Mouse (Mus musculus) heart, embryonic 13.5 days (tissue): ENCODE data around the gene Gm49369. TPM values are rescaled to one million over a fixed set of nuclear protein-coding genes. Genes with fewer than 3 reads are reported as not detected.
A peak's percentile ranks its signal among the peaks of the same experiment; 100 is the strongest.

ENCODE experiments used
- ATAC-seq: fragments of 200-750 bp; cut with Nextera tagmentation; 2 replicates; pipeline ENCODE4 v1.8.0; 2017; ENCODE audit warnings: moderate TSS enrichment; ENCODE audit not compliant: insufficient number of reproducible peaks, low FRiP score, low TSS enrichment; ENCODE audit errors: extremely low read depth
- H3K27ac ChIP-seq: fragments of 300-500 bp; sonication (generic); replicated peaks from 2 replicates; pipeline ENCODE4 v1.5.1; 2015; ENCODE audit warnings: moderate library complexity, mild to moderate bottlenecking, inconsistent platforms
- H3K27me3 ChIP-seq: fragments of 300-500 bp; sonication (generic); replicated peaks from 2 replicates; pipeline ENCODE4 v1.6.1; 2015; ENCODE audit warnings: mild to moderate bottlenecking, inconsistent platforms
- H3K36me3 ChIP-seq: fragments of 300-500 bp; sonication (generic); 2 replicates; pipeline ENCODE4 v1.6.1; 2015; ENCODE audit warnings: mild to moderate bottlenecking, inconsistent platforms
- H3K4me1 ChIP-seq: fragments of 300-500 bp; sonication (generic); 2 replicates; pipeline ENCODE4 v1.6.1; 2015; ENCODE audit warnings: inconsistent platforms
- H3K4me2 ChIP-seq: fragments of 300-500 bp; sonication (generic); 2 replicates; pipeline ENCODE4 v1.6.1; 2015; ENCODE audit warnings: inconsistent platforms, mild to moderate bottlenecking, moderate library complexity
- H3K4me3 ChIP-seq: fragments of 300-500 bp; sonication (generic); 2 replicates; pipeline ENCODE4 v1.5.1; 2015; ENCODE audit warnings: moderate library complexity, mild to moderate bottlenecking, inconsistent platforms
- H3K9ac ChIP-seq: fragments of 300-500 bp; sonication (generic); 2 replicates; pipeline ENCODE4 v1.6.1; 2015; ENCODE audit warnings: inconsistent platforms, mild to moderate bottlenecking, moderate library complexity
- H3K9me3 ChIP-seq: fragments of 300-500 bp; sonication (generic); 2 replicates; pipeline ENCODE4 v1.6.1; 2016; ENCODE audit warnings: inconsistent platforms
- WGBS: fragments of 180-500 bp; shearing (Covaris S2); methylation state at CpG from one replicate; pipeline ENCODE4 v1.1.7; 2015; ENCODE audit warnings: mixed read lengths; 5-methylcytosine and 5-hydroxymethylcytosine counted together
- polyA plus RNA-seq: library from polyadenylated mRNA; unstranded; fragments of >200 nt; fragmentation: Nextera tagmentation; extraction: Ambion mirVana; gene quantifications from 2 replicates; pipeline ENCODE4 v1.2.1, GENCODE M21; 2015

The Gm49369 gene
- polyA plus RNA-seq, 1 experiment from 2014 or later, result not detected

- Histone ChIP-seq H3K4me3 (peak overlapping the region; percentile 94), H3K27ac (0 out of 2 replicates have a peak overlapping the region, but pooled peaks have one; percentile 3), H3K9me3 (no peaks in the 10 kb centered on the region), H3K27me3 (no peaks in the 10 kb centered on the region), H3K36me3 (peaks cover 63% of the 10 kb centered on the region), H3K4me2 (peak overlapping the region; percentile 97), H3K4me1 (peaks cover 31% of the 10 kb centered on the region), H3K9ac (peak overlapping the region; percentile 96; the same call in 1 of the 2 replicates)
- 79% methylated on average over 10 of the region's 10 CpGs for WGBS
- no peak for ATAC-seq
Observed at GRCm38 (mm10) chr7:142384306-142384705, 1.8 kb upstream of the Gm49369 start.

DNA sequence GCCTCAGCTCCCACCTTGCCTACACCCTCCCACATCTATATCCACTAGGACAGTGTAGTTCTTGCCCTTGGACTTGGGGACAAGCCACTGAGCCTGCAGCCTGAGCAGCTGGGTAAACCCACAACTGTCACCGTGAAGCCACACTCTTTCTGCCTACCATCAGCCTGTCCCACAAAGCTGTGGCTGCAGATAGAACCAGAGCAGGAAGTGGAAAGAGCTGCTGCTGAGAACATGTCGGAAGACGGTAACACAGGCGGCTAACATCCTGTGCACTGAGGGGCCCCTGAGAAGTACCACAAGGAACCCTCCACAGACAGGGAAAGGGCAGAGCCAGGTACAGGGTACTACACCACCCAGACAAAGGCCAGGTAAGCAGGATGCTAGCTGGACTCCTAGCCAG, 1.3 kb downstream of the Gm49369 start:
- Histone ChIP-seq H3K36me3 (peaks cover 94% of the 10 kb centered on the region), H3K4me2 (peak overlapping the region; percentile 28), H3K27ac (no peak overlapping the region), H3K4me3 (peak overlapping the region; percentile 18; the same call in 1 of the 2 replicates), H3K9ac (no peak overlapping the region), H3K27me3 (no peaks in the 10 kb centered on the region), H3K9me3 (no peaks in the 10 kb centered on the region), H3K4me1 (peaks cover 26% of the 10 kb centered on the region)
- ATAC-seq, result no peak
- WGBS, result 77% methylated on average over 4 of the region's 4 CpGs

- Histone ChIP-seq H3K36me3 (peaks cover 96% of the 10 kb centered on the region), H3K4me2 (peak overlapping the region; percentile 28), H3K4me3 (0 out of 2 replicates have a peak overlapping the region, but pooled peaks have one; percentile 3), H3K9me3 (no peaks in the 10 kb centered on the region), H3K27me3 (no peaks in the 10 kb centered on the region), H3K4me1 (peaks cover 24% of the 10 kb centered on the region), H3K9ac (peak overlapping the region; percentile 44; the same call in 1 of the 2 replicates), H3K27ac (no peak overlapping the region)
- no peak for ATAC-seq
- WGBS, result 48% methylated on average over 6 of the region's 6 CpGs
Observed at GRCm38 (mm10) chr7:142379186-142379585, 3.3 kb downstream of the Gm49369 start.

DNA sequence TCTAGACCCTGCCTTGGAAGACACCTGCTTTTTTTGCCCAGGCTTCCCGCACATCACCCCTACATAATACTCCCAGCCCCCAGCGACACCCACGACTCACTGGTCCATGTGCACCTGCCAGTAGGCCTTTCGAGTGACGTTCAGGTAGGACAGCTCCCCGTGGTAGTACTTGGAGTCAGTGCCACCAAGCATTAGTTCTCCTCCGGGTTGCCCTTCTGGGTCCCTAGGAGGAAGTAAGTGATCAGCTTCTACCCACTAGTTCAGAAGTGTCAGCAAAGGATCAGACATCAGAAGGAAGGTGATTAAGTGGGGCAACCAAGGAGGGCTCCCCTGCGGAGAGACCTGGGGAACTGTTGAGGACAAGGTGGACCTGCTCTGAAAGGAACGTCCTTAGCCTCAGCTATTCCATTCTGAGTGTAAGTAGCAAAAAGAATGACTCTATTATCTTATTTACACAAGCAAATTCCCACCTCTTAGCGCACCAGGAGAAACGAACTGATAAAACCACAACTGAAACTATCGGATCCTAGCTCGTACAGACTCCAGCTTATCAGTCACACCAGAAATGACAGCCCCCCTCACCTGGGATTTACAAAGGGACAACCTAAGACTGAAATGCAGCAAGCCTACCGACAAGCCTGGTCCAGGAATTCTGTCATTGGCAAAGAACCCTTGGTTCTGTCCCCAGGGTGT, 5.1 kb downstream of the Gm49369 start:
- Histone ChIP-seq H3K9ac (no peak overlapping the region), H3K4me2 (peak overlapping the region; percentile 28), H3K9me3 (no peaks in the 10 kb centered on the region), H3K27me3 (peaks cover 9% of the 10 kb centered on the region), H3K36me3 (peaks cover 78% of the 10 kb centered on the region), H3K4me1 (peaks cover 40% of the 10 kb centered on the region), H3K27ac (no peak overlapping the region), H3K4me3 (peak overlapping the region; percentile 3; the same call in 1 of the 2 replicates)
- ATAC-seq, result no peak
- 72% methylated on average over 14 of the region's 14 CpGs for WGBS

DNA sequence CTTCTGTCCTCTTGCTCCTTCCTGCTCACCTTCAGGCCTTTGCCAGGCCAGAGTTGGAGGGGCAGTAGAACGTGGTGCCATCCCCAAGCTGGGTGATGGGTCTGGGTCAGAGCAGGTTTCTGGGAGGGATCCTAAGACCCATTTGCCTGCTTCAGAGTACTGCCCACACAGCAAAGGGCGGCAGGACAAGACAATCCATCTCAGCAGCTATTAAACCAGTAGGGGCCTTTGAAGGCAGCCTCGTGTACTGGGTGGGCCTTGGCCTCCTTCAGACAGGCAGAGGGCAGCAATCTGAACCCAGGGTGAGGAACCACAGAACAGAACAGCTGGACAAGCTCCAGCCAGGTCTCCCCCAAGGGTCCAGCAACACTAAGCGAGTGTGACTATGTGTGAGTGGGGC, 6.4 kb downstream of the Gm49369 start:
- Histone ChIP-seq H3K27me3 (peaks cover 20% of the 10 kb centered on the region), H3K9ac (peak overlapping the region; percentile 47; the same call in 1 of the 2 replicates), H3K4me3 (no peak overlapping the region), H3K4me2 (no peak overlapping the region), H3K27ac (no peak overlapping the region), H3K36me3 (peaks cover 65% of the 10 kb centered on the region), H3K4me1 (peaks cover 53% of the 10 kb centered on the region), H3K9me3 (no peaks in the 10 kb centered on the region)
- ATAC-seq, result no peak
- WGBS, result 78% methylated on average over 4 of the region's 4 CpGs

GRCm38 (mm10) chr7:142375261-142375724, 7.2 kb downstream of the Gm49369 start:
- Histone ChIP-seq H3K4me3 (no peak overlapping the region), H3K9ac (peak overlapping the region; percentile 24), H3K4me1 (peaks cover 56% of the 10 kb centered on the region), H3K36me3 (peaks cover 57% of the 10 kb centered on the region), H3K27ac (no peak overlapping the region; the same call in 1 of the 2 replicates), H3K9me3 (no peaks in the 10 kb centered on the region), H3K4me2 (no peak overlapping the region), H3K27me3 (peaks cover 28% of the 10 kb centered on the region)
- WGBS, result 66% methylated on average over 6 of the region's 6 CpGs
- no peak for ATAC-seq

DNA sequence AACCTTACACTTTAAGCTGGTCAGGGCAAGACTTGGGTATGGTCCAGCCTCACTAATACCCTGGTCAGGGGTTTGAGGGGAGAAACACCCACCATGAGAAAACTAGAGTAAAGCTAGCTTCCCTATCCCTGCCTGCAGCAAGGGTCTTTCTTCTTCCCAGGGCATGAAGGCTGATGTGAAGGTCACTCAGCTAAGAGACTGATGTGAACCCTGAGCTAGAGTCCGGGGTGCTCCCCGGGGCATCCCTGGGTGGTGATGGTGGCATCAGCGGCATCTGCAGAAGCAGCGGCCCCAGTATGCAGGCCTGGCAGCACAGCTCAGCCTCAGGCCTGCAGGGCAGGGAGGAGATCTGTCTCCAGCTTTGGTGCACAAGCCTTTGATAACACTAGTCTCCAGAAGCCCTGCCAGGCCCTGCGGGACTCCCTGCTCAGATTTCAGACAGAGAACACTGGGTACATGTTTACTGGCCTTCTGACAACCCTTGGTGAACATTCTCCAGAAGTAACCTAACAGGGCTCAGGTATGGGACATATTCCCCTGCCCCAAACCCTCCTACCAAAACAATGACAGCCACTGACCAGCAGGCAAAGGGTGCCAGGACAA, 8.0 kb downstream of the Gm49369 start:
- no peak overlapping the region for H3K4me3 ChIP-seq
- H3K27ac ChIP-seq, result 0 out of 2 replicates have a peak overlapping the region, but pooled peaks have one; percentile 5
- no peaks in the 10 kb centered on the region for H3K9me3 ChIP-seq
- H3K4me1 ChIP-seq, result peaks cover 59% of the 10 kb centered on the region
- H3K36me3 ChIP-seq, result peaks cover 49% of the 10 kb centered on the region
- no peak for ATAC-seq
- peaks cover 36% of the 10 kb centered on the region for H3K27me3 ChIP-seq
- no peak overlapping the region for H3K4me2 ChIP-seq
- WGBS, result 63% methylated on average over 5 of the region's 5 CpGs
- H3K9ac ChIP-seq, result peak overlapping the region; percentile 37; the same call in 1 of the 2 replicates

DNA sequence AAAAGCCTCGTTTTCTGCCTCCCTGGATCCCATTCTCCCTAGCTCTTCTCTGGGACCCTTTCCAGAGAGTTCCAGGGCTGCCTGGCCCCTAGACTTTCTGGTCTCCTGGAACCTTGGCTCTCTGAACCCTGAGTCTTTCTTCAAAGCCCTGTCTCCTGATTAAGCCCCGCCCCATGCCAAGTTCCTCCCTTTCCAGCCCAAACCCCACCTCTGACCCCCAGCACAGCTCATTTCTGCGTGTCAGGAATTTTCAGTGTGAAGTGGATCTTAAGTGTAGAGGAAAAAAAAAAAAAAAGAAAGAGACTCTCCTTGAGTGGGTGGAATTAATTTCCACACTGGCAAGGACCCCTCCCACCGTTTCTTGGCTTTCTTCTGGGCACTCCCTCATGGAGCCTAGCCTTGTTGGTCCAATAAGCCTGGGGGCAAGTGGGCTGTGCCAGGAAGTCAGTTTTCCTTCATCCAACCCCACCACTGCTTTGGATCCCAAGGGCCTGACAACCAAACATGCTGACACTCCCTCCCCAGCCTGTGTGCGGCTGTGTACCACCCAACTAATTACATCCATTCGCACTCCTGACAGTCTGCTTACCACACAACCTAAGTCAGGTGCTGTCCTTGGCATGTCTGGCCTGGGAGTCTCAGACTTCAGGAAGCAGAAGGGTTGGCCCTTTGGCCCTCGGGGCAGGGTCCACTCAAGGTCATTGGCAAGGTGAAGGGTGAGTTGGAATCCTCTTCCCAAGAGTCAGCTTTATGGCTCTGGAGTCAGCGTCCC, 8.6 kb downstream of the Gm49369 start, which contains the start of gene Ifitm10:
Gene Ifitm10, minus strand, starts transcription at position 113 of the 772 bp plus-strand sequence.
- Histone ChIP-seq H3K9ac (peak within 1 kb of the TSS; percentile 81), H3K27ac (0 out of 2 replicates have a peak within 1 kb of the TSS, but pooled peaks have one; percentile 5), H3K4me3 (peak within 1 kb of the TSS; percentile 64), H3K36me3 (peaks cover 42% of the 10 kb centered on the region), H3K4me2 (peak within 1 kb of the TSS; percentile 97), H3K27me3 (peaks cover 38% of the 10 kb centered on the region), H3K9me3 (no peaks in the 10 kb centered on the region), H3K4me1 (peaks cover 54% of the 10 kb centered on the region)
- WGBS, result 70% methylated on average over 8 of the region's 8 CpGs
- ATAC-seq, result no peak

GRCm38 (mm10) chr7:142373039-142373438, 9.4 kb downstream of the Gm49369 start:
- peaks cover 35% of the 10 kb centered on the region for H3K36me3 ChIP-seq
- WGBS, result 86% methylated on average over 5 of the region's 5 CpGs
- peak overlapping the region; percentile 97; the same call in 1 of the 2 replicates for H3K4me2 ChIP-seq

DNA sequence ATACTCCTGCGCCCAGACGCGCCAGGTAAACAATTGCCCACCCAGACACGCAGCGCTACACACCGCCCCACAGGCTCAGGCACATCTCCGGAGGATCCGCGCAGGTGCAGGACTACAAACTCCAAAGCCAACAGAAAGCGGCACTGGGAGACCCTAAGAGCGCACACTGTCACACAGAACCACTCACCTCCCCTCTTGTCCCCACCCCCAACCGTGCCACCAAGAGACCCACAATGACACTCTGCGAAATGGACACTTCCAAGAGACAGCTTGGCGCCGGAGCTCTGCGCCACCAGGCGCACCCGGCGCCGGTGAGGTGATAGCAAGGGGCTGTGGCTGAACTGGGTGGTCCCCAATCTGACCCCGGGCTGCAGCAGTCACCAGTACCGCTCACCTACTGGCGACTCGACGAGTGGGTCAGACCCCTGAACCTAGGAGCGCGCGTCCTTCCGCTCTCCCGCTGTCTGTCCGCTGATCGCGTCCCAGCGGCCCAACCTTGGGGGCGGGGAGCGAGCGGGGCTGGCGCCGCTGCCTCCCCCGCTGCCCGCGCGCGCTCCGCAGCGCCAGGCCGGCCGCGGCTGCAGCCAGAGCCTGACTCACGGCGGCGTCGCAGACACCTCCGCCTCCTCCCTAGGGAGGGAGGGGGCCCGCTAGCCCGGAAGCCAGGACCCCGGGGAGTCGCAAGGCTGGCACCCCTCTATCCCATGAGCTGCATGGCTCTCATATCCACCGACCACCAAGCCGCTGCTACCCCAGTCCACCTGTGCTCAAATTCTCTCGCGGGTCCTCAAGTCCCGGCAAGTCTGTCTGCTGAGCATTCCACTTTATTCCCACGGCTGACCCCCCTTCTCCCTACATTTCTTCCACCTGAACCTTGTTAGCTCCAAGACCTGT, 10.5 kb downstream of the Gm49369 start:
- 0 out of 2 replicates have a peak overlapping the region, but pooled peaks have one; percentile 2 for H3K27ac ChIP-seq
- WGBS, result under 1% methylated on average over 63 of the region's 64 CpGs
- no peaks in the 10 kb centered on the region for H3K9me3 ChIP-seq
- H3K36me3 ChIP-seq, result peaks cover 24% of the 10 kb centered on the region
- peaks cover 38% of the 10 kb centered on the region for H3K27me3 ChIP-seq
- peak overlapping the region; percentile 97 for H3K4me2 ChIP-seq
- ATAC-seq, result peak; percentile 16
- peaks cover 54% of the 10 kb centered on the region for H3K4me1 ChIP-seq
- H3K9ac ChIP-seq, result peak overlapping the region; percentile 81
- H3K4me3 ChIP-seq, result peak overlapping the region; percentile 64

More at GRCm38 (mm10) chr7:142373039-142373438, 9.4 kb downstream of the Gm49369 start:
- peaks cover 38% of the 10 kb centered on the region for H3K27me3 ChIP-seq
- H3K9ac ChIP-seq, result peak overlapping the region; percentile 10
- ATAC-seq, result no peak
- no peak overlapping the region for H3K27ac ChIP-seq
- H3K4me1 ChIP-seq, result peaks cover 54% of the 10 kb centered on the region
- no peaks in the 10 kb centered on the region for H3K9me3 ChIP-seq
- 0 out of 2 replicates have a peak overlapping the region, but pooled peaks have one; percentile 1 for H3K4me3 ChIP-seq
